Mouse (Mus musculus) induced T-regulatory cell, adult 2 months (primary cell): ENCODE measurements around the gene Rassf7.

Experiments used
- DNase-seq: peaks from one replicate; pipeline ENCODE4 v3.0.0-alpha.2; 2012; ENCODE audit warnings: low read depth

Rassf7 gene

GRCm38 (mm10) chr7:141196619-141197282 lies 18.9 kb upstream of the Rassf7 start:
- no peak for DNase-seq

DNA sequence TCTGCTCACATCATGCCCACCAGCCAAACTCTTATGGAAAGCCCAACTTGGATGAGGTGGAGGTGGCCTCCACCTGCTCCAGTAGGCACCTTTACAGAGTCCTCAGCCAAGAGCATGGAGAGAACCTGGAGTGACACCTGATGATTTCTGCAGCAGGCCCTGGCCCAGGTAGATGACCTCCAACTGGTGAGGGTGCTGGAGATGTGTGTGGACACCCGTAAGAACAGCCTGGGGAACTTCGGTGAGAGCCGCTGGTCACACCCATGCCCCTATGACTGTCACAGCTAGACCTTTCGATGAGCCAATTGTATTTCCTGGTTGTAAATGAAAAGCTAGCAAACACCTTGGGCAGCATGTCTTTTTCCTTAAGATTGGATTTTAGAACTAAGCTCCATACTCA lies 17.5 kb upstream of the Rassf7 start:
- no peak for DNase-seq

GRCm38 (mm10) chr7:141204546-141204945 lies 11.1 kb upstream of the Rassf7 start:
- DNase-seq = no peak

DNA sequence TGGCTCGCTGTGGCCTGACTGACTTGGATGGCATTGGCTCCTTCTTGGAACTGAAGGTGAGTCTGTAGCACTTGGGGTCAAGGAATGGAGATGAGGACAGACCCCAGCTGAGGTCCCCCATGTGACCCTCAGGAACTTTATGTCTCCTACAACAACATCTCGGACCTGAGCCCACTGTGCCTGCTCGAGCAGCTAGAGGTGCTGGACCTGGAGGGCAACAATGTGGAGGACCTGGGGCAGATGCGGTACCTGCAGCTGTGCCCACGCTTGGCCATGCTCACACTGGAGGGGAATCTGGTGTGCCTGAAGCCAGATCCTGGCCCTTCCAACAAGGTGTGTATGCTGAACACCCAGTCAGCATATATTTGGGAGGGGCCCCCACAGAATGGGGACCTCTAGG lies 10.2 kb upstream of the Rassf7 start:
- DNase-seq = no peak

DNA sequence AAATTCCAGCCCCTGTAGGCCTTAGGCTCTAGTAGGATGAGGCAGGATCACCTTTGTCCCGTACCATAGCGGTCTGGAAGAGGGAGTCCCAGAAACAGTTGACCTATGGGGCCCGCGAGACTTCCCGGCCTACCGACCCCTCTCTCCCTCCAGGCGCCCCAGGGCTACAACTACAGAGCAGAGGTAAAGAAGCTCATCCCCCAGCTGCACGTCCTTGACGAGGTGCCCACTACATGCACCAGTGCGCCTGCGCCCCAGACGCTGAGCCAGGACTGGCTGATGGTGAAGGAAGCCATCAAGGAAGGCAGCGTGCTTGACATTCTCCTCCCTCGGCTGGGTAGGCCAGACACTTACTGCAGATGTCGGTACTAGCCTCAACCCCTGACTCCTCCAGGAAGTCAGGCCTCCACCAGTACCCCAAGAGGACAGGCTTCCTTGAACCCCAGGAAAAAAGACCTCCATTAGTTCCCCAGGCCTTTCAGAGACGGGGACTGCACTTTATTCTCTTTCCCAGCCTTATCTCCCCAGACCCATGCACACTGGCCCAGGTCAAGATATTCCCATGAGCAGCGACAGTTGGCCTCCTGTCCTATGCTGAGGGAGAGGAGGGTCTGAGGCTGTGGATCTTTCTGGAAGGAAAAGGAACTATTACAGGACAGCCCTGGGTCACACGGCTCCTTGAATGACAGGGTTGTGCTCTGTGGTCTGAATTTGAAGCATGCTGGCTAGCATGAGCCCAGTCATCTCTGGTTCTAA lies 9.3 kb upstream of the Rassf7 start:
- no peak for DNase-seq

DNA sequence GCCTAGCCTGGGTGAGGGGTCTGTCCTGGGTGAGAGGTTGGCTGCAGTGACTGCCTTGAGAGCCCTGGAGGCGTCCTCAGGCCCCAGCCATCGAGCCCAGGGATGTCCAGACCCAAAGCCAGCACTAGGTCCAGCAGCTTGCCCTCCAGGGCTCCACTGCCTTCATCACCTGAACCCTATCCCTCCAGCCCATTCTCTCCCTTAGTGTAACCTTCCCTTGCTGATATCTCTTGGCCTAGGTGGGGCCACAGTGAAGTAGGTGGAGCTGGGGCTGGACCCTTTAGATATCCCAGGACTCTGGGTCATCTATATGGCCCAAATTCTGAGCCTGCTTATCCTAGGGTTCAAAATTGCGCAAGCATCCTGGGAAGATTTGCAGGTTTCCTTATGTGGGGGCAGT lies 6.1 kb upstream of the Rassf7 start:
- no peak for DNase-seq

- no peak for DNase-seq
Observed at GRCm38 (mm10) chr7:141210137-141210536, 5.5 kb upstream of the Rassf7 start.

- no peak for DNase-seq
Observed at GRCm38 (mm10) chr7:141210606-141211131, 5.0 kb upstream of the Rassf7 start.

DNA sequence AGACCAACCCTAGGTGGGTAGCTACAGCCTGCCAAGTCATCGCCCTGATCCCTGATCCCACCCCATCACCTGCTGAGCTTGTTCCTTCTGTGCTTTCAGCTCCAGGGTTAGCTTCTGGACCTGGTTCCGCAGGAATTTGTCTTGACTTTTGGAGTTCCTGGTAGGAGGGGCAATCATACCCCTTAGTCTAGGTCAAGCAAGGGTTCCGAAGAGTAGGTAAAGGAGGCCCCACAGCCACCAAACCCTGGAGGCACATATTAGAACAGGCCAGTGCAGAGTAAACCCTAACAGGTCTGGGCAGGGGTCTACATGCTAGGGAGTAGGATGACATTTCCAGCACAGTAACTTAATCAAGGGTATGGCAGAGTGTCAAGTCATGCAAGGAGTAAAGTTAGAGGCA lies 2.5 kb upstream of the Rassf7 start:
- no peak for DNase-seq

- DNase-seq = no peak
Observed at GRCm38 (mm10) chr7:141213605-141214235, 1.9 kb upstream of the Rassf7 start, which contains the start of gene Lmntd2. Gene Lmntd2, minus strand, starts transcription at chr7:141214080.

GRCm38 (mm10) chr7:141214310-141214709 lies 1.4 kb upstream of the Rassf7 start:
- DNase-seq = no peak

DNA sequence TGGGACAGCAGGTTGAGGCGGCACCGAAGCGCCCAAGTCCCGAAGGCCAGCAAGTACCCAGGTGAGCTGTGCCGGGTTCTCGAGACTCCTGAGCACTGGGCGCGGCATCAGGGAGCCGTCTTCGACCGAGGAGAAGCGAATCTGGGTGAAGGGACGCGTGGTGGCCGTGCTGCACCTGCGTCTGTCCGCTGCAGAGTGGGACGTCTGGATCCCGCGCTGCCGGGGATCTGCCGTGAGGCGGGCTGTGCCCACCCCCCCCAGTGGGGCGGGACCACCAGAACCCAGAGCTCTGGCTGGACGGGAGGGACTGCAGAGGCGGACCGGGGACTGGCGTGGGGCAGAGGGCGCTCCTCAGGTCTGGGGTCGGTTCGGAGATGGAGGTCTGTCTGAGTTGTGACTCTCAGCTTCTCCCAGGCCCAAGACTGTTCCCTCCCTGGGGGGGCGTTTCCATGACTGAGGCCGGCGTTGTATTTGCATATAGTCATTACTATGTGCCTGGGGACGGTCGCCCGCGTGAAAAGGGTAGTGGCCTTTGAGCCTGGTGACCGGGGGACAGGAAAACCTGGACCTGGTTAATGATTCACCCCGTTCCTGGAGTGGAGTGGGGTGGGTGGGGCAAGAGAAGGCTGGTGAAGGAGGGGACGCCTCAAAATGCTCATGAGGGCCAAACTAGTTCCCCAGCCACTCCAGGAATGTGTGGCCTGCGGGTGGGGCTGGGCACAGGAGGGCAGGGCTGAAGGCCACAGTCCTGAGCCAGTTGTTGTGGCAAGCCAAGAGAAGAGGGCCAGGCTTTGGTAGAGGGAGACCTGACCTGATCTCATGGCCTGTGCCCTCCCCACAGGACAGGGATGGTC lies 447 bp downstream of the Rassf7 start:
- no peak for DNase-seq

DNA sequence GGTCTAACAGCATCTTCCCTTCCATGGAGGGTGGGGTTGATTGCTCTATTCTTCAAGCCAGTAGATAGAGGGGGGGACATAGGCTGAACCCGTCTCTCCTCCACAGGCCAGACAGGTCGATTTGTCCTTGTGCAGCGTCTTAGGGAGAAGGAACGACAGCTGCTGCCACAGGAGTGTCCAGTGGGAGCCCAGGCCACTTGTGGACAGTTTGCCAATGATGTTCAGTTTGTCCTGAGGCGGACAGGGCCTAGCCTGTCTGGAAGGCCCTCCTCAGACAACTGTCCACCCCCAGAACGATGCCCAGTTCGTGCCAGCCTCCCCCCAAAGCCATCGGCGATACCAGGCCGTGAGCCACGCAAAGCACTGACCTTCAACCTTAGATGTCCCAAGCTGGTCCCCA lies 1.2 kb downstream of the Rassf7 start:
- no peak for DNase-seq

- no peak for DNase-seq
Observed at GRCm38 (mm10) chr7:141217343-141218013, 1.8 kb downstream of the Rassf7 start.

GRCm38 (mm10) chr7:141218141-141218540 lies 2.5 kb downstream of the Rassf7 start:
- no peak for DNase-seq

GRCm38 (mm10) chr7:141218557-141219133 lies 3.0 kb downstream of the Rassf7 start:
- no peak for DNase-seq

DNA sequence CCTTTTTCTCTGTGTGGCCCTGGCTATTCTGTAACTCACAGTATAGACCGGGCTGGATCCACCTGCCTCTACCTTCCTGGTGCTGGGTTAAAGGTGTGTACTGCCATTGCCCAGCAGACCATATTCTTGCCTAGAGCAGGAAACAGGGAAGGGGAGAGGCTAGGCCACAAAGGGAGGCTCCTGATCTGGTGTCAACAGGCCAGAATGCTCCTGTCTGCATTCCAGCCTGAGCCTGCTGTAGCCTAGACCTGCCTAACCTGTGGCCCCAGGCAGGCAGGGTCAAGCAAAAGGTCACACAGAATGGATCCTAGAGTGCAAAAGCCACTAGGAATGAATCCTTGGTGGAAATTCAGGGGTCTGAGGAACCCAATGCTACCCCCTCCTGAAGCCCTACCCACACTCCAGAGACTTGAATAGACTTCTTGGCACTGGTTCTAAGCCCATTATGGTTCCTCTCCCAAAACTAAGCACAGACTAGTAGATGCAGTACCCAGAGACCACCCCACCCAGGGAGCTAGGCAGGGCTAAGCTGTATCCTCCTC lies 4.0 kb downstream of the Rassf7 start:
- DNase-seq = no peak

- DNase-seq = no peak
Observed at GRCm38 (mm10) chr7:141220377-141220776, 4.7 kb downstream of the Rassf7 start.

- peak; percentile 96 for DNase-seq
Observed at GRCm38 (mm10) chr7:141221249-141222125, 5.8 kb downstream of the Rassf7 start.

- DNase-seq = no peak
Observed at GRCm38 (mm10) chr7:141222126-141222467, 6.4 kb downstream of the Rassf7 start.
